Mouse (Mus musculus): Measurements from ENCODE around the gene Rps6. TPM values are rescaled to one million over a fixed set of nuclear protein-coding genes. Genes with fewer than 3 reads are reported as not detected.
A peak's percentile ranks its signal among the peaks of the same experiment; 100 is the strongest.

Rps6 gene
- polyA plus RNA-seq, 1 experiment = 2,131 TPM

DNA sequence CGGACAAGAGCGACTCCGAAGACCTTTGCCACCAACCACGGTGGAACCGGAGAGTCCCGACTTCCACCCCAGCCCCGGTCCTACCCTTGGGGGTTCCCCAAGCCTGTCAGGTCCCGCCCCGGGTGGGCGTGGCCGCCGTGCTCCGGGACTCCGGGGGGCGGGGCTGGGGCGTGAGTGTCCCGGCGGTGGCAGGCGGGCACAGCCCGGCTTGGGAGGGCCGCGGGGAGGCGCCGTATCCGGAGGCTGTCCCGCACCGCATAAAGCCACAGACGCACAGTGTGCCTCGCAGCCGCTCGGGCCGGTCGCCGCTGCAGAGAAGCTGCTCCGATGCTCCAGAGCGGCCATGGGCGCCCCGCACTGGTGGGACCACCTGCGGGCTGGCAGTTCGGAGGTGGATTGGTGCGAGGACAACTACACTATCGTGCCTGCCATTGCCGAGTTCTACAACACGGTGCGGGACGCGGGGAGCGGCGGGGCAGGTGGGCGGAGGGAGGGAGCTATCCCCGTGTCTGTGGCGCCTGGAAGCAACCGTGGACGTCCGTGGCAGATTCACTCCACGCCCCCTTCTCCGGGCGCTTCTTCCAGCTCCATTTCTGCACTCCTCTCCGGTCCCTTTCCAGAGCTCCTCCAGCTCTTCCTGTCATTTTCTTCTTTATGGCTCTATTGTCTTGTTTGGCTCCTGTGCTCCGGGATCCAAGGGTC is 17.1 kb upstream of the Rps6 start, which contains the start of gene Acer2:
Acer2 (plus strand) TSS at position 251 of the 702 bp plus-strand sequence.
- TF ChIP-seq POLR2A (IDR thresholded peaks at IDR 0.05; ENCODE audit: insufficient read length, low read depth) = peak; percentile 67
- peak in 1 of 3 experiments; percentile 14 for TF ChIP-seq MYOG (IDR thresholded peaks at IDR 0.05; ENCODE audit: control insufficient read depth in 1 of 3, insufficient read depth in 1 of 3, insufficient read length in 2 of 3, low read depth in 2 of 3)
- TF ChIP-seq MYOD1 (IDR thresholded peaks at IDR 0.05; ENCODE audit: control insufficient read depth in 1 of 3, insufficient read length in 2 of 3, low read depth in 2 of 3) = peak in 1 of 3 experiments; percentile 24
- no peak for TF ChIP-seq REST (IDR thresholded peaks at IDR 0.05; ENCODE audit: insufficient read depth, insufficient read length)
- peak within 1 kb of the TSS; percentile 39 for H3ac ChIP-seq (ENCODE audit: control insufficient read depth, insufficient read length)
- peak within 1 kb of the TSS; percentile 9 for H3K4me3 ChIP-seq
- H3K79me2 ChIP-seq (ENCODE audit: control insufficient read depth, insufficient read depth) = no peaks in the 10 kb centered on the region
- peak within 1 kb of the TSS; percentile 88 for H3K4me2 ChIP-seq (ENCODE audit: low read depth)
- H3K36me3 ChIP-seq (ENCODE audit: control insufficient read depth, insufficient read depth) = no peaks in the 10 kb centered on the region
- H3K27me3 ChIP-seq (ENCODE audit: control insufficient read depth, insufficient read depth, insufficient read length) = peaks cover under 1% of the 10 kb centered on the region

DNA sequence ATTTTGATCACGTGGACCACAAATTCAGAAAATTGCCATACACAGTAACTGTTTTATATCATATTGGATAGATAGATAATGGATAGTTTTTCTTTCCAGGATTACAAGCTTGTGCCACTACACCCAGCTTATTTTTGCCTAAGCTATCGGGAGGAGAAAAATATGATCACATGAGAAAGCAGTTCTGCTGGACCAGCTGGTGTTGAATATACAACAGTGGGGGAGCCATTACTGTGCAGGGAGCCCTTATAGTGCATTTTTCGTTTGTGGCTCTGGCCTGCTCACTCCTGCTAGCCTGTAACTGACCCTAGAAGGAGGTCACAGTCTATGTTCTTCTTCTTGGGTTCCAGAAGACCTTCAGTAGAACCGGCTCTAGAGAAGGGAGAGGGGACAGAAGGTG is 15.9 kb upstream of the Rps6 start:
- Histone ChIP-seq H3K27me3 (ENCODE audit: control insufficient read depth, insufficient read depth, insufficient read length) (peaks cover 5% of the 10 kb centered on the region), H3K36me3 (ENCODE audit: control insufficient read depth, insufficient read depth) (no peaks in the 10 kb centered on the region), H3ac (ENCODE audit: control insufficient read depth, insufficient read length) (no peak overlapping the region), H3K4me3 (no peak overlapping the region), H3K79me2 (ENCODE audit: control insufficient read depth, insufficient read depth) (no peaks in the 10 kb centered on the region), H3K4me2 (ENCODE audit: low read depth) (no peak overlapping the region)
- no peak for TF ChIP-seq REST (IDR thresholded peaks at IDR 0.05; ENCODE audit: insufficient read depth, insufficient read length)
- no peak for TF ChIP-seq MAX (IDR thresholded peaks at IDR 0.05; ENCODE audit: low read depth)
- no peak for TF ChIP-seq E2F4 (IDR thresholded peaks at IDR 0.05; ENCODE audit: insufficient read depth)
- no peak for TF ChIP-seq POLR2A (IDR thresholded peaks at IDR 0.05; ENCODE audit: insufficient read length, low read depth)
- TF ChIP-seq POLR2AphosphoS2 (IDR thresholded peaks at IDR 0.05; ENCODE audit: insufficient read length, low read depth) = no peak
- no peak for TF ChIP-seq USF1 (IDR thresholded peaks at IDR 0.05; ENCODE audit: low read depth)
- no peak for TF ChIP-seq SRF (IDR thresholded peaks at IDR 0.05; ENCODE audit: control insufficient read depth, insufficient read length, low read depth)
- TF ChIP-seq TCF12 (IDR thresholded peaks at IDR 0.05; ENCODE audit: insufficient read depth, poor library complexity, severe bottlenecking) = no peak

DNA sequence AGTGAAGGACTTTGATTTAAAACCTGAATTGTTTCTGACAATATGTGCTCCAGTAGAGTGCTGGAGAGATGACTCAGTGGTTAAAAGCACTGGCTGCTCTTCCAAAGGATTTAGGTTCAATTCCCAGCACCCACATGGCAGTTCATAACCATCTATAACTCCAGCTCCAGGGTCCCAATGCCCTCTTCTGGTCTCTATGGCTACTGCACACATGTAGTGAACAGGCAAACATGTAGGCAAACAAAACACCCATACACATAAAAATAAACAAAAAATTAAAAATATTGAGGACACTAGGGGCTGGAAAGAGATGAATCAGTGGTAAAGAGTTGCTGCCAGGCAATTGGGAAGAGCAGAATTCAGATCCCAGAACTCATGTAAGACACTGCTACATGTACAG is 14.8 kb upstream of the Rps6 start:
- Histone ChIP-seq H3K27me3 (ENCODE audit: control insufficient read depth, insufficient read depth, insufficient read length) (peaks cover 5% of the 10 kb centered on the region), H3ac (ENCODE audit: control insufficient read depth, insufficient read length) (no peak overlapping the region), H3K4me3 (no peak overlapping the region), H3K36me3 (ENCODE audit: control insufficient read depth, insufficient read depth) (no peaks in the 10 kb centered on the region), H3K4me2 (ENCODE audit: low read depth) (no peak overlapping the region), H3K79me2 (ENCODE audit: control insufficient read depth, insufficient read depth) (no peaks in the 10 kb centered on the region)
- no peak for TF ChIP-seq MAX (IDR thresholded peaks at IDR 0.05; ENCODE audit: low read depth)
- TF ChIP-seq MYOG (IDR thresholded peaks at IDR 0.05; ENCODE audit: control insufficient read depth in 1 of 3, insufficient read depth in 1 of 3, insufficient read length in 2 of 3, low read depth in 2 of 3) = no peak
- TF ChIP-seq CEBPB (IDR thresholded peaks at IDR 0.05; ENCODE audit: insufficient read depth, poor library complexity, severe bottlenecking) = no peak
- no peak for TF ChIP-seq SRF (IDR thresholded peaks at IDR 0.05; ENCODE audit: control insufficient read depth, insufficient read length, low read depth)
- no peak for TF ChIP-seq POLR2AphosphoS2 (IDR thresholded peaks at IDR 0.05; ENCODE audit: insufficient read length, low read depth)
- no peak for TF ChIP-seq MYOD1 (IDR thresholded peaks at IDR 0.05; ENCODE audit: control insufficient read depth in 1 of 3, insufficient read length in 2 of 3, low read depth in 2 of 3)
- no peak for TF ChIP-seq TCF3 (IDR thresholded peaks at IDR 0.05; ENCODE audit: insufficient read length, low read depth)

DNA sequence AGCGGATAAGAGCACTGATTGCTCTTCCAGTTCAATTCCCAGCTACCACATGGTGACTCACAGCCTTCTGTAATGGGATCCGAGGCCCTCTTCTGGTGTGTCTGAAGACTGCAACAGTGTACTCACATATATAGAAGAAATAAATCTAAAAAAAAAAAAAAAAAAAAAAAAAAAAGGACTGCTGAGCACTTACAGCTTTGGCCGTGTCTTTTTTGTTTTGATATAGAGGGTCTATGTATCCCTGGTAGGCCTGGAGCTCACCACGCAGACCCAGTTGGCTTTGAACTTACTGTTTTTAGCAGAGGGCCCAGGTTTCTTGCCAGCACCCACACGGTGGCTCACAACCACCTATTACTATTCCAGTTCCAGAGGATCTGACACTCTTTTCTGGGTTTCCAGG is 6.9 kb upstream of the Rps6 start:
- H3ac ChIP-seq (ENCODE audit: control insufficient read depth, insufficient read length) = no peak overlapping the region
- no peaks in the 10 kb centered on the region for H3K79me2 ChIP-seq (ENCODE audit: control insufficient read depth, insufficient read depth)
- no peaks in the 10 kb centered on the region for H3K36me3 ChIP-seq (ENCODE audit: control insufficient read depth, insufficient read depth)
- no peak overlapping the region for H3K4me2 ChIP-seq (ENCODE audit: low read depth)
- TF ChIP-seq POLR2AphosphoS2 (IDR thresholded peaks at IDR 0.05; ENCODE audit: insufficient read length, low read depth) = no peak
- no peak for TF ChIP-seq MAX (IDR thresholded peaks at IDR 0.05; ENCODE audit: low read depth)
- no peak for TF ChIP-seq POLR2A (IDR thresholded peaks at IDR 0.05; ENCODE audit: insufficient read length, low read depth)
- TF ChIP-seq MYOD1 (IDR thresholded peaks at IDR 0.05; ENCODE audit: control insufficient read depth in 1 of 3, insufficient read length in 2 of 3, low read depth in 2 of 3) = no peak
- no peak for TF ChIP-seq MYOG (IDR thresholded peaks at IDR 0.05; ENCODE audit: control insufficient read depth in 1 of 3, insufficient read depth in 1 of 3, insufficient read length in 2 of 3, low read depth in 2 of 3)
- TF ChIP-seq USF1 (IDR thresholded peaks at IDR 0.05; ENCODE audit: low read depth) = no peak
- TF ChIP-seq E2F4 (IDR thresholded peaks at IDR 0.05; ENCODE audit: insufficient read depth) = no peak
- no peak for TF ChIP-seq REST (IDR thresholded peaks at IDR 0.05; ENCODE audit: insufficient read depth, insufficient read length)
- TF ChIP-seq CEBPB (IDR thresholded peaks at IDR 0.05; ENCODE audit: insufficient read depth, poor library complexity, severe bottlenecking) = no peak
- no peak for TF ChIP-seq TCF12 (IDR thresholded peaks at IDR 0.05; ENCODE audit: insufficient read depth, poor library complexity, severe bottlenecking)
- no peak for TF ChIP-seq TCF3 (IDR thresholded peaks at IDR 0.05; ENCODE audit: insufficient read length, low read depth)
- no peak for TF ChIP-seq SRF (IDR thresholded peaks at IDR 0.05; ENCODE audit: control insufficient read depth, insufficient read length, low read depth)
- H3K27me3 ChIP-seq (ENCODE audit: control insufficient read depth, insufficient read depth, insufficient read length) = peaks cover 14% of the 10 kb centered on the region
- no peak overlapping the region for H3K4me3 ChIP-seq

DNA sequence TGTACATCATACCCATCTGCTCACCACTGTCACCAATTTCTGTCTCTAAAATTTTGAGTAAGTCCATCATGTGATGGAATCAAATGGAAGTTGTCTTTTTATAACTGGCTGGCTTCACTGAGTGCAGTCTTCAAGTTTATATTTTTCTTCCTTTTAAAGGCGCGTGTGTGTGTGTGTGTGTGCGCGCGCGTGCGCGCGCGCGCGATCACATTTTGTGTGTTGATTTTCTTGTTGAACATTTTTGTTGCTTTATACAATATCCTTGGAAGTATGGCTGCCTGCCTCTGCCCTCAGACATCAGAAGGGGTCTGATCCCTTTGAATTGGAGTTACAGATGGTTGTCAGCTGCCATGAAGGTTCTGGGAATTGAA is 843 bp upstream of the Rps6 start:
- H3K27me3 ChIP-seq (ENCODE audit: control insufficient read depth, insufficient read depth, insufficient read length) = peaks cover 5% of the 10 kb centered on the region
- peak overlapping the region; percentile 32 for H3ac ChIP-seq (ENCODE audit: control insufficient read depth, insufficient read length)
- H3K36me3 ChIP-seq (ENCODE audit: control insufficient read depth, insufficient read depth) = peaks cover 22% of the 10 kb centered on the region
- peaks cover 23% of the 10 kb centered on the region for H3K79me2 ChIP-seq (ENCODE audit: control insufficient read depth, insufficient read depth)
- H3K4me2 ChIP-seq (ENCODE audit: low read depth) = peak overlapping the region; percentile 94
- TF ChIP-seq SRF (IDR thresholded peaks at IDR 0.05; ENCODE audit: control insufficient read depth, insufficient read length, low read depth) = no peak
- no peak for TF ChIP-seq REST (IDR thresholded peaks at IDR 0.05; ENCODE audit: insufficient read depth, insufficient read length)
- no peak for TF ChIP-seq MAX (IDR thresholded peaks at IDR 0.05; ENCODE audit: low read depth)
- no peak for TF ChIP-seq CEBPB (IDR thresholded peaks at IDR 0.05; ENCODE audit: insufficient read depth, poor library complexity, severe bottlenecking)
- no peak for TF ChIP-seq E2F4 (IDR thresholded peaks at IDR 0.05; ENCODE audit: insufficient read depth)
- no peak for TF ChIP-seq TCF3 (IDR thresholded peaks at IDR 0.05; ENCODE audit: insufficient read length, low read depth)
- no peak for TF ChIP-seq POLR2A (IDR thresholded peaks at IDR 0.05; ENCODE audit: insufficient read length, low read depth)
- no peak for TF ChIP-seq MYOG (IDR thresholded peaks at IDR 0.05; ENCODE audit: control insufficient read depth in 1 of 3, insufficient read depth in 1 of 3, insufficient read length in 2 of 3, low read depth in 2 of 3)
- no peak for TF ChIP-seq TCF12 (IDR thresholded peaks at IDR 0.05; ENCODE audit: insufficient read depth, poor library complexity, severe bottlenecking)
- no peak for TF ChIP-seq MYOD1 (IDR thresholded peaks at IDR 0.05; ENCODE audit: control insufficient read depth in 1 of 3, insufficient read length in 2 of 3, low read depth in 2 of 3)
- TF ChIP-seq POLR2AphosphoS2 (IDR thresholded peaks at IDR 0.05; ENCODE audit: insufficient read length, low read depth) = no peak
- no peak for TF ChIP-seq USF1 (IDR thresholded peaks at IDR 0.05; ENCODE audit: low read depth)
- H3K4me3 ChIP-seq = peak overlapping the region; percentile 74
